Mouse (Mus musculus) layer of hippocampus, adult 9-11 months (tissue): ENCODE measurements at regions not wholly inside any gene's neighbourhood (a gene's known extent, or its start where the extent isn't known, plus 50 kb on each side); places are given as distances from the start of the nearest gene placed in this dataset.

Source experiments
- DNase-seq: peaks from one replicate; pipeline ENCODE4 v3.0.0; 2022

- no peak for DNase-seq
Measured at GRCm38 (mm10) chr1:30540088-30540698, 333.5 kb downstream of the Phf3 start.

GRCm38 (mm10) chr1:30536989-30537975 is 336.4 kb downstream of the Phf3 start:
- DNase-seq = no peak

- no peak for DNase-seq
Measured at GRCm38 (mm10) chr1:30517348-30517747, 356.4 kb downstream of the Phf3 start.

- no peak for DNase-seq
Measured at GRCm38 (mm10) chr1:30515846-30516245, 357.9 kb downstream of the Phf3 start.

GRCm38 (mm10) chr1:30503224-30503623 is 370.5 kb downstream of the Phf3 start:
- peak; percentile 31 for DNase-seq

- no peak for DNase-seq
Measured at GRCm38 (mm10) chr1:30460295-30460958, 413.3 kb downstream of the Phf3 start.

- DNase-seq = no peak
Measured at GRCm38 (mm10) chr1:30437964-30438363, 435.8 kb downstream of the Phf3 start.

GRCm38 (mm10) chr1:30416582-30416981 is 457.1 kb downstream of the Phf3 start:
- no peak for DNase-seq

- DNase-seq = no peak
Measured at GRCm38 (mm10) chr1:30414881-30415439, 458.8 kb downstream of the Phf3 start.
